Mouse (Mus musculus): ENCODE results near the gene Padi1.

DNA sequence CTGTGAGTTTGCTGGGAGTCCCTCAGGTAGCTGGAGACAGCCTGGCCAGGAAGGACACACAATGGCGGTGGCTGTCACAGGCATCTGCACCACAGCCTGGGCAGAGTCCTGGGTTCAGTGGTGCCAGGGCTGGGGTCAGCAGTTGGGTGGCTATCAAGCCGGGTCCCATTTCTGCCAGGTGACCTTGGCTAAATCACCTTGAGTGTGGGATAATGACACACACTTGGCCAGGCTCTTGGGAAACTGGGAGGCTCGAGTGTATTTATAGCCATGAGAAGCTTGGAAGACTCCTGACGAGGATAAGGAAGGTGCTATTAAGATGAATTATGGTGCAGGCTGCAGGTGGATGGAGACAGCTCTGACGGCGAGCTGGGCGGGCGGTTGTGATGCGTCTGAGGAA is 41.0 kb downstream of the Padi1 start:
- TF ChIP-seq EP300 (IDR thresholded peaks at IDR 0.05; ENCODE audit: low read depth), result no peak
- no peak for TF ChIP-seq CTCF (IDR thresholded peaks at IDR 0.05; ENCODE audit: low read depth)
